Mouse (Mus musculus) liver, embryonic 11.5 days (tissue): ENCODE measurements at regions not wholly inside any gene's neighbourhood (a gene's known extent, or its start where the extent isn't known, plus 50 kb on each side); places are given as distances from the start of the nearest gene placed in this dataset.

Experiments
- ATAC-seq: fragments of 200-750 bp; cut with Nextera tagmentation; replicated peaks from 2 replicates; pipeline ENCODE4 v1.8.0; 2017; ENCODE audit warnings: moderate number of reproducible peaks, mild to moderate bottlenecking, moderate TSS enrichment, moderate library complexity; ENCODE audit not compliant: low FRiP score
- DNase-seq: peaks from one replicate; pipeline ENCODE4 v3.0.0-alpha.2; 2017; ENCODE audit warnings: low spot score
- H3K27ac ChIP-seq: fragments of 300-500 bp; sonication (generic); 2 replicates; pipeline ENCODE4 v1.5.1; 2014; ENCODE audit warnings: mild to moderate bottlenecking, low read depth, low read length, control low read depth
- H3K27me3 ChIP-seq: fragments of 300-500 bp; sonication (generic); replicated peaks from 2 replicates; pipeline ENCODE4 v1.6.1; 2014; ENCODE audit warnings: low read length, mixed read lengths; ENCODE audit not compliant: control insufficient read depth, insufficient read depth
- H3K36me3 ChIP-seq: fragments of 300-500 bp; sonication (generic); 2 replicates; pipeline ENCODE4 v1.6.1; 2014; ENCODE audit warnings: mild to moderate bottlenecking, low read length, moderate library complexity, mixed read lengths; ENCODE audit not compliant: control insufficient read depth, insufficient read depth
- H3K4me1 ChIP-seq: fragments of 300-500 bp; sonication (generic); replicated peaks from 2 replicates; pipeline ENCODE4 v1.6.1; 2014; ENCODE audit warnings: low read length, mixed read lengths; ENCODE audit not compliant: control insufficient read depth, insufficient read depth
- H3K4me2 ChIP-seq: fragments of 300-500 bp; sonication (generic); 2 replicates; pipeline ENCODE4 v1.6.1; 2014; ENCODE audit warnings: mild to moderate bottlenecking, control low read depth, moderate library complexity
- H3K4me3 ChIP-seq: fragments of 300-500 bp; sonication (generic); 2 replicates; pipeline ENCODE4 v1.5.1; 2014; ENCODE audit warnings: low read depth, low read length, control low read depth
- H3K9ac ChIP-seq: fragments of 300-500 bp; sonication (generic); 2 replicates; pipeline ENCODE4 v1.6.1; 2014; ENCODE audit warnings: low read depth, low read length, control low read depth
- H3K9me3 ChIP-seq: fragments of 300-500 bp; sonication (generic); 2 replicates; pipeline ENCODE4 v1.6.1; 2016; ENCODE audit warnings: low read length, inconsistent platforms, mixed read lengths; ENCODE audit not compliant: control insufficient read depth
- WGBS: fragments of 180-500 bp; shearing (Covaris S2); extraction: QIAGEN DNeasy Blood & Tissue Kit; methylation state at CpG from one replicate; pipeline ENCODE4 v1.1.7; 2014; 5-methylcytosine and 5-hydroxymethylcytosine counted together

GRCm38 (mm10) chr11:56442381-56442780, 401.6 kb upstream of the Nmur2 start:
- H3K4me3 ChIP-seq = no peak overlapping the region

DNA sequence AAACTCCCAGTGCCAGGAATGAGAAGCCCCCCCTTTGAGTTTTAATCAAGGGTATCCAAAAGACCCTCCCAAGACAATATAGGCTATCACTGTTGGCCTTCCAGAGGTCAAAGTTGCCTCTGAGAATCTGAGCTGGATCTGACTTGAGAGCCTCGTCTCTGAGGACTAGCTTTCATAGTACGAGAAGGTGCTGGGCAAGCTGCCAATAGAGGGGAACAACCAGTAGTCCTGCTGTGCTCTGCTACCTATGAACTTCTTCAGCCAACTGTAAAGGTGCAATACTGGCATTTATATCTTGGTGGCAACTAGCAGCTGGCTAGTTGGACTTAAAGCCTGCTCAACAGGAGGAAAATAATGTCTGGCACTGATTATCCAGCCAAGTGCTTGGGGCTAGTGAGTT, 400.3 kb upstream of the Nmur2 start:
- DNase-seq = no peak
- no peaks in the 10 kb centered on the region for H3K36me3 ChIP-seq
- ATAC-seq = no peak
- 67% methylated on average over 2 of the region's 2 CpGs for WGBS
- H3K27me3 ChIP-seq = no peaks in the 10 kb centered on the region
- no peak overlapping the region for H3K4me2 ChIP-seq
- H3K4me3 ChIP-seq = no peak overlapping the region
- H3K4me1 ChIP-seq = no peaks in the 10 kb centered on the region
- no peaks in the 10 kb centered on the region for H3K9me3 ChIP-seq
- H3K9ac ChIP-seq = no peak overlapping the region
- H3K27ac ChIP-seq = no peak overlapping the region

More at GRCm38 (mm10) chr11:56442381-56442780, 401.6 kb upstream of the Nmur2 start:
- Histone ChIP-seq H3K9ac (no peak overlapping the region), H3K4me1 (no peaks in the 10 kb centered on the region), H3K36me3 (no peaks in the 10 kb centered on the region), H3K4me2 (no peak overlapping the region), H3K27ac (no peak overlapping the region), H3K27me3 (no peaks in the 10 kb centered on the region), H3K9me3 (no peaks in the 10 kb centered on the region)
- ATAC-seq = no peak
- 66% methylated on average over 3 of the region's 3 CpGs for WGBS
- DNase-seq = no peak

DNA sequence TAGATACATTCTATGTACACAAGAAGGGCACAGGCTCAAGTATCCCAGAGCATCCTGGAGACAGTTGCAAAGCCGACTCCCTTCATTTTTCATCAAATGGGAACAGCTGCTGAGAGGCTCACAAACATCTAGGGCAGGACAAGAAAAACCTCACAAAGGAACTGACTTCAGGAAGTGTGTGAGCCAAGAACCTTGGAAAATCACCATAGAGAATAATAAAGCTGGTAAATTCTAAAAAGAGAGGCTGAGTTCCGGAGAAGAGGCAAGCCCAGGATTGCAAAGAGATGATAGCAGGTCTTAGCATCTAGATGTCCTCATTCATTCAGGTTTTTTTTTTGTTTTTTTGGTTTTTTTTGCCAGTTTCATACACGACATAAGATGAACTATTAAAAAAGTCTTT, 390.3 kb upstream of the Nmur2 start:
- Histone ChIP-seq H3K4me2 (no peak overlapping the region), H3K27me3 (no peaks in the 10 kb centered on the region), H3K4me3 (no peak overlapping the region), H3K4me1 (no peaks in the 10 kb centered on the region), H3K27ac (no peak overlapping the region), H3K9ac (no peak overlapping the region), H3K36me3 (no peaks in the 10 kb centered on the region), H3K9me3 (no peaks in the 10 kb centered on the region)
- 68% methylated on average over 3 of the region's 3 CpGs for WGBS
- no peak for ATAC-seq
- DNase-seq = no peak

GRCm38 (mm10) chr11:56384761-56385160, 344.0 kb upstream of the Nmur2 start:
- 61% methylated on average over 1 of the region's 1 CpGs for WGBS
- H3K9me3 ChIP-seq = no peaks in the 10 kb centered on the region
- no peaks in the 10 kb centered on the region for H3K36me3 ChIP-seq
- H3K27me3 ChIP-seq = no peaks in the 10 kb centered on the region
- H3K4me2 ChIP-seq = no peak overlapping the region
- H3K9ac ChIP-seq = no peak overlapping the region
- DNase-seq (no peak), ATAC-seq (no peak)
- no peaks in the 10 kb centered on the region for H3K4me1 ChIP-seq
- H3K27ac ChIP-seq = no peak overlapping the region
- H3K4me3 ChIP-seq = no peak overlapping the region

- no peak overlapping the region for H3K4me2 ChIP-seq
- no peak overlapping the region for H3K4me3 ChIP-seq
- 71% methylated on average over 5 of the region's 5 CpGs for WGBS
- H3K4me1 ChIP-seq = no peaks in the 10 kb centered on the region
- no peaks in the 10 kb centered on the region for H3K27me3 ChIP-seq
- DNase-seq = no peak
- no peak for ATAC-seq
- H3K27ac ChIP-seq = no peak overlapping the region
- no peaks in the 10 kb centered on the region for H3K9me3 ChIP-seq
- no peak overlapping the region for H3K9ac ChIP-seq
- H3K36me3 ChIP-seq = no peaks in the 10 kb centered on the region
Observed at GRCm38 (mm10) chr11:56377535-56377934, 336.7 kb upstream of the Nmur2 start.

- ATAC-seq = no peak
- no peaks in the 10 kb centered on the region for H3K36me3 ChIP-seq
- H3K9me3 ChIP-seq = no peaks in the 10 kb centered on the region
- no peaks in the 10 kb centered on the region for H3K4me1 ChIP-seq
- WGBS = 69% methylated on average over 6 of the region's 6 CpGs
- H3K27ac ChIP-seq = no peak overlapping the region
- H3K27me3 ChIP-seq = no peaks in the 10 kb centered on the region
- no peak overlapping the region for H3K4me2 ChIP-seq
- no peak overlapping the region for H3K4me3 ChIP-seq
- DNase-seq = no peak
- no peak overlapping the region for H3K9ac ChIP-seq
Observed at GRCm38 (mm10) chr11:56374329-56374728, 333.5 kb upstream of the Nmur2 start.

GRCm38 (mm10) chr11:56373624-56374023, 332.8 kb upstream of the Nmur2 start:
- Histone ChIP-seq H3K9me3 (no peaks in the 10 kb centered on the region), H3K4me2 (no peak overlapping the region)
- DNase-seq = no peak

GRCm38 (mm10) chr11:56357690-56358089, 316.9 kb upstream of the Nmur2 start:
- Histone ChIP-seq H3K4me2 (no peak overlapping the region), H3K4me1 (no peaks in the 10 kb centered on the region), H3K4me3 (no peak overlapping the region), H3K27me3 (no peaks in the 10 kb centered on the region), H3K9ac (no peak overlapping the region), H3K27ac (no peak overlapping the region), H3K9me3 (no peaks in the 10 kb centered on the region), H3K36me3 (no peaks in the 10 kb centered on the region)
- DNase-seq = no peak
- ATAC-seq = no peak
- 67% methylated on average over 2 of the region's 2 CpGs for WGBS

More at GRCm38 (mm10) chr11:56373624-56374023, 332.8 kb upstream of the Nmur2 start:
- no peaks in the 10 kb centered on the region for H3K27me3 ChIP-seq
- no peaks in the 10 kb centered on the region for H3K4me1 ChIP-seq
- H3K27ac ChIP-seq = no peak overlapping the region
- no peak overlapping the region for H3K9ac ChIP-seq
- no peaks in the 10 kb centered on the region for H3K36me3 ChIP-seq
- no peak for ATAC-seq
- H3K4me3 ChIP-seq = no peak overlapping the region
- 78% methylated on average over 4 of the region's 4 CpGs for WGBS

GRCm38 (mm10) chr11:56351798-56352366, 311.1 kb upstream of the Nmur2 start:
- Histone ChIP-seq H3K27ac (no peak overlapping the region), H3K4me1 (no peaks in the 10 kb centered on the region), H3K36me3 (no peaks in the 10 kb centered on the region), H3K4me2 (no peak overlapping the region), H3K9ac (no peak overlapping the region), H3K4me3 (no peak overlapping the region), H3K9me3 (no peaks in the 10 kb centered on the region), H3K27me3 (no peaks in the 10 kb centered on the region)
- no peak for ATAC-seq
- 75% methylated on average over 7 of the region's 7 CpGs for WGBS
- no peak for DNase-seq
